Mouse (Mus musculus) kidney, adult 18-20 months (tissue): ENCODE data around the gene Fam189a2.

ENCODE experiments used
- DNase-seq: peaks from one replicate; pipeline ENCODE4 v3.0.0; 2021

The Fam189a2 gene

DNA sequence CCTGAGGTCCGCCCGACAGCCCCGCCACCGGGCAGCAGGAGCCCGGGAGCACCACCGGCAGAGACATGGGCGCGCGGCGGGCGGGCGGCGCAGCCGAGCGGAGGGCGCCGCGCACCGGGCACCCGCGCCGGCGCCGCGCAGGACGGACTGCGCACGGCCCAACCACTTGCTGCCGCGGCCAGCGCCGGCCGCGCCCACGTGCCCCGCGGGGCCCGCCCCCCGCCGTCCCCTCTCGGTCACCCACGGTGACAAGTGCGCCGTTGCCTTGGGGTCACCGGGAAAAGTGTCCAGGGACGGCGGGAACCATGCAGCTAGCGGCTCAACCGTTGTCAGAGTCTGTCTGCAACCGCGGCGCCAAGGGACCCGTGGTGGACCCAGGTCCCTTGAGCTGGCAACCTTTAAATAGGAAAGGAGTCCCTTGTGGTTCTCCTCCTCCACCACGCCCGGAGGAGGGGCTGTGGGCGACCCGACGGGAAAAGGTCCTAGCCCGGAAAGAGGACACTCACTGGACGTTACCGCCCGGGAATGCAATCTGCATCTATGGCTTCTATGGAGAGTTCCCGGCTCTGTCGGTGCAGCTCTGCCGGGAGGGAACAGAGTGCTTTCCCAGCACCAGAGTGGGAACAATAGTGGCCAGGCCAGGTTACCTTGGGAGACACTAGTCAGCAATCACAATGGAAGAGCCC is at the start of gene Fam189a2:
Gene Fam189a2, minus strand, starts transcription at position 149 of the 686 bp plus-strand sequence.
- DNase-seq = peak; percentile 52

DNA sequence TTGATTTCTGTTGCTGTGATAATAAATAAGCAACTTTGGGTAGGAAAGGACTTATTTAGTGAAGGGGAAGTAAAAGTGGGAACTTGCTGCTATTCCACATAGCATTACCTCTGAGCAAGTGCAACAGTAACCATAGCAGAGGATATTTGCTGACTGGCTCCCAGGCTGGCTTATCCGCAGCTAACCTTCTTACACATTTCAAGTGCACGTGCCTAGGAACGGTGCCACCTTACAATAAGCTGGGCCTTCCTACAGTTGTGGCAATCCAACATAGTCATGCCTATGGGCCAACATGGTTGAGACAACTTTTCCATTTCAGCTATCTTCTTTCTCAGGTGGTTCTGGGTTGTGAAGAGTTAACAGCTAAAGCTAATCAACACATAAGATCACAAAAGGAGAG is 46.8 kb upstream of the Fam189a2 start:
- no peak for DNase-seq

DNA sequence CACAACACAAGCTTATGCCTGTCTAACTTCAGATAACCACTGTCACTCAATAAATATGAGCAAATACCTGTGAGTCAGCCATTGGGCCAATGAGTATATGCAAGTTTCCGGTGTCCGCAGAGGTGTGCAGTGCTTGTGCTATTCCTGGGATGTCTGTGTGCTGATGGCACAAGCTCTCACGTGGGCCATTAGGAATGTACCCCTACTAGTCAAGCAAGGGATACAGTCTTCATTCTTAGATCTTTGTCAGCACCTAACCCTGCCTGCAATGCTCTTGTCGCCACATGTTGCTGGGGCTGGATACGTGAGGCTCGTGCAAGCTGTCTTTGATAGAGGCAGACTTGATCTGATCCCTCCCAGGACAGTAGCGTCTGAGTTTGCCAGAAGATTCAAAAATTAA is 45.7 kb upstream of the Fam189a2 start:
- no peak for DNase-seq

DNA sequence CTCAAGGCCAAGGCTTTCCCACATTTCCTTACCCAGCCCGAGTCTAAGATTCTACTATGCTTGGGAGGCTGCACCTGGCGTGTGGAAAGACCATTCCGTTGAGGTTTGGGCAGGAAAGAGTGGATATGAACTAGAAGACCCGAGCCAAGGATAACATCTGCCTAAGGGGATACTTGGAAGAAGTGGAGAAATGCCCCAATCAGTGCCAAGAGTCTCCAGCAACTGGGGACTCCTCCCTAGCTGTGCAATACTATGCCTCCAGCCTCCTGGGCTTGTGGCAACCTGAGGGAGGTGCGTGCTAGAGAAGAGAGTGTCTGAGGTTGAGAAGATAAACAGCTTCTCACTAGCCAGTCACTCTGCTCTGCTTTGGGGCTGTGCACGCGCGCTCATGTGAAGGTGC is 45.1 kb upstream of the Fam189a2 start:
- DNase-seq = no peak

DNA sequence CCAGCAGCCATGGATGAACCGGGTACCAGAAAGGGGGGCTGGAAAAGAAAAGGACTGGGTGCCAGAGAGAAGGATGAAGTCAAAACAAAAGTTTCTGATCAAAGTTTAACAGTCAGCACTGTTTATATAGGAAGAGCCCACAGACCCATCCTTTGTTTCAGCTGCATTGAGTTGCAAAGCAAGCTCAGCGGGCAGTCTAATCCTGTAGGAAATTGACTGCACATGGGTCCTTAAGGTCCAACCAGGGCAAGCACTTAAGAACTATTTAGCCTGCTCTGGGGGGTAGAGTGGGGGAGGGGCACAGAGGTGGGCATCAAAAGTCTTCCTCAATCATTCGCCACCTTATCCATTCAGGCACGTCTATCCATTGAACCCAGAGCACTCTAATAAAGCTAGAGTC is 42.3 kb upstream of the Fam189a2 start:
- DNase-seq = no peak

DNA sequence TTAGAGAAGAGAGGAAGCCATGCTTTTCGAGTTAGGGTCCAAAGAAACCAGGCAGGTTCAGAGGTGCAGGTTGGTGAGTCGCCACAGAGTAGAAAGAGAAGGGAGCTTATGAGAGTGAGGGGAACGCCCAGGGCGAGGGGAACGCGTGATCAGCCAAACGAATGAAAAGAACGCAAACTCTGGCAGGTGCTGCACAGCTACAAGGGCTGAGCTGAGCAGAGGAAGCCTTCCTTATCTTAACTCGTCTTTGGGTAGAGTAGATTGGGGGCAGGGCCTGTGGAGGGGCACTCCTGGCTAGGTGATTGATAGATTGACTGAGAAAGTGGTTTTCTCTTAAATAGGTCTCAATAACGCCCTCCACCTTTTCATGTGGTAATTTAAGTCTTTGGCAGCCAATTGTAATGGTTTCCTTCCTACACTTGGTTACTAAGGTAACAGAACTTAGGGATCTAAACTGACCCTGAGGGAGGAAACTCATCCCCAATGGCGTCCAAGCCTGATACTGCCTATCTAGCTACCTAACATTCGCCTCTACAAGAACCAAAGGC is 33.6 kb upstream of the Fam189a2 start:
- no peak for DNase-seq

DNA sequence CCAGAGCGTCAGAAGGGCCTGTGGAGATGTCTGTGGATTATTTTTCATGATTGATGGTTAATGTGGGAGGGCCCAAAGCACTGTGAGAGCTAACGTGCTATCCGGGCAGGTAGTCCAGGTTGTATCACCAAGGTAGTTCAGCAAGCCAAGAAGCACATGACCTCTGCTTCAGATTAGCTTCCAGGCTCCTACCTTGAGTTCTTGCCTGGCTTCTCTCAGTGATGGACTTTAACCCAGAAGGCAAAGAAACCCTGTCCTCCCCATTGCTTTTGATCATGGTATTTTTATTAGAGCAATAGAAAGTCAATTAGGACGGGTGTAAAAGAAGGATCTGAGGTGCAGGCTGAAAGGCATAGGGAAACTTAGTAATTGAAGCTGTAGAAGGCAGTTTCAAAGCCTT is 32.8 kb upstream of the Fam189a2 start:
- no peak for DNase-seq

DNA sequence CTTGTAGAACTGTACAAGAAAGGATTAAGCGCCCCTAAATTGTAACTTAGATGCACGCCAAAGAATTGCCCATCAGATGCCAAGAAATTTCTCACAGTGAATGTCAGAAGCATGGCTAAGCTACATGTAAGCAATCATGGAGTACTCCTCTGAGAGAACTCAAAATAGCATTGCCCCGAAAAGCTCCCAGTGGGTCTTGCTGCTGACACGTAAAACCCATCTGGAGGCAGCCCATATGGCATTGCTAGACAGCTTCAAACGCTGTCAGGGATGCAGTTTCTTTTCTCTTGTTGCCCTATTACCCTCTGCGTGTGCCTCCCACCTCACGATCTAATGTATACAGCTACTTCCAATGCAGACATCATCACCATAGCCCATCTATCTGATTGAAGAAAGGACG is 28.0 kb upstream of the Fam189a2 start:
- DNase-seq = no peak

DNA sequence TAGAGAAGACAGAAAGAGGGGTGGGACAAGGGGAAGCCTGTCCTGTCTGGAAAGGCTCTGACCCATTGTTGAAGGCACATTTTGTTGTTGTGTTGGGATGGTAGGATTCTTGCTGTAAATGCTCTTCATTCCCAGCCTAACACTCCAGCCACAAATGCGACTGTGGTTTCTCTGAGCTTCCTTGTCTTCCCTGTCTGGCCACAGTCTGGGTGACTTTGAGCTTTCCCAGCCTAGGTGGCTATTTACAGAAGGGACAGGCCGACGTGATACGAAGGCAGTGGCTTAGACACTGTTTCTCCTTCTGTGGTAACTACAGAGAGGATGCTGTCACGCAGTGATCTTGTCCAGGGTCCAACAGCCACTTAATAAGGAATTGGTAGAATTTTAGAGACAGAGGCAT is 27.2 kb upstream of the Fam189a2 start:
- no peak for DNase-seq

DNA sequence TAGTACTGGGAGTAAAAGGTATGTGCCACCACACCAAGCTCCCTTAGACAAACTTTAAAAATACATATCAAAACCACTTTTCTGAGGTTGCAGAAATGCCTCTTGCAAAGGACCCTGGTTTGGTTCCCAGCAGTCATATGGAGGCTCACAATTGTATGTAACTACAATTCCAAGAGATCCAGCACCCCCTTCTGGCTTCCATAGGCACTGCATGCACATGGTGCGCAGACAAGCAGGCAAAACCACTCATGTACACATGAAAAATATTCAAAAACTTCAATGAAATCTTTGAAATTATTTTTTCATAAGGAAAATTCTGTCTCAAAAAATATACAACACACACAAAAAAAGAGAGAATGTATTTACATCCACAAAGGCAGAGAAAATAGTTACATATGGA is 26.1 kb upstream of the Fam189a2 start:
- DNase-seq = no peak

DNA sequence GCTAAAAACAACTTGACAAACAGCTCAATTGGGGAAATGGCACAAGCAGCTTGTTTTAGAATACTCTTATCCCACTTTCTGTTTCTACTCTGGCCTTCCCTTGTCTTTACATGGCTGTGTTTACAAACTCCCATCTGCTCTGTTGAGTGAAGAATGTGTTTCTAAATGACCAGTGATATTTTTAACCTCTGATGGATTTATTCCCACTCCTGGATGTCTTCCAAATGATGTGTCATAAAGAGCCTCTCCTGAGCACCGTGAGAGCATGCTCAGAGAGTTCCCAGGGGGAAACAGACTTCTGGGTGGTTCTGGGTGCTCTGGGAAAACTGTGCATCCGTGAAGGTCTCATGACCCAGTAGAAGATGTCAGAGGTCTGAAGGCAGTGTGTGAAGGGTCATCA is 24.1 kb upstream of the Fam189a2 start:
- no peak for DNase-seq

DNA sequence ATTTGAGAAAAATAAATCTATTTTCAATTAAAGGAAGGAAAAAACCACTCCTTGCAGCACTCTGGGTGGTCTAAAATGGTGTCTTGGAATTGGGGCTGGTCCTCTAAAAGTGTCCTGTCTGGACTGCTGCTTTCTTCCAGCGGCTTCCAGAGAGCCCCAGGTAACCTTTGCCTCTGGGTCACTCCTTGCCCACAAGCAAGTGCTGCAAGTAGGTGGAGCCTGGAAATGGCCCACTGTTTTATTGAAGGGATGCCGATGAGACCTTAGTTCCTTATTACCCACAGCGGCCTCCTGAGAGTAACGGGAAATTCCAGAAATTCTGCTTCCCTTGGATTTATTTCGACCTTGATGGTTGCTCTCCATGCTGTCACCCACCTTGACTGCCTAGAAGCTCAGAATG is 23.4 kb upstream of the Fam189a2 start:
- peak; percentile 7 for DNase-seq

DNA sequence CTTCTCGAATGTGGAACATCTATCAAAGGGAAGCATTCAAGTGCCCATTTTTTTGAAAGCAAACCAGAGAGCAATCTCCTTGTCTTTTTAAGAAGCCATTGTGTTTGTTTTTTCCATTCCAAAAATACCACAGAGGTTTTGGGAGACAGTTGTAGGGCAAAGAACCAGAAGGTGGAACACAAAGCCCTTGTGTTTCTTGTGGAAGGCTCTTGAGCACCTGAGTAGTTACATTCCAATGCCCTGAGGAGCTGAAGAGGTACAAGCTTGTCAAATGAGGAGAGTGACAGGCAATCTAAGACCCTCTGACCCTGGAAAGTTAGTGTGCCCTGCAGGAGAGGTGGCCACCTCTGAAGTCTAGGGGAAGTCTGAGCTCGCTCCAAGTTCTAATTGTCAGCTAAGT is 19.7 kb upstream of the Fam189a2 start:
- no peak for DNase-seq

DNA sequence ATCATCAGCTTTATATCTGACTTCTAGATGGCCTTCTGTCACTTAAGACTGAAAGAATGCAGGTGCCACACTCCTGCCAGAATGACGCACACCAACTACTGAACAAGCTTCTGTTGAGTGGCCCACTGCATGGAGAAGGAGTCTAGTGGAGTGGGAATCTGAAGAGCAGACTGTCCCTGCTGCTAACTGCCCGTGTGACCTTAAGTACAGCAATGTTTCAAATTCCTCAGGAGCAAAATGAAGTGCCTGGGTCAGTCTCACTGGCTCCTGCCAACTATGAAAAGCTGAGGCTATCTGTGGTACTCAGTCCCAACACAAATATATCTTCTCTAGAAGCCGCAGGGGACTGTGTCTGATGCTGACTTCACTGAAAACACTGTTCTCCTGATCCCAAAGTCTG is 18.5 kb upstream of the Fam189a2 start:
- no peak for DNase-seq

DNA sequence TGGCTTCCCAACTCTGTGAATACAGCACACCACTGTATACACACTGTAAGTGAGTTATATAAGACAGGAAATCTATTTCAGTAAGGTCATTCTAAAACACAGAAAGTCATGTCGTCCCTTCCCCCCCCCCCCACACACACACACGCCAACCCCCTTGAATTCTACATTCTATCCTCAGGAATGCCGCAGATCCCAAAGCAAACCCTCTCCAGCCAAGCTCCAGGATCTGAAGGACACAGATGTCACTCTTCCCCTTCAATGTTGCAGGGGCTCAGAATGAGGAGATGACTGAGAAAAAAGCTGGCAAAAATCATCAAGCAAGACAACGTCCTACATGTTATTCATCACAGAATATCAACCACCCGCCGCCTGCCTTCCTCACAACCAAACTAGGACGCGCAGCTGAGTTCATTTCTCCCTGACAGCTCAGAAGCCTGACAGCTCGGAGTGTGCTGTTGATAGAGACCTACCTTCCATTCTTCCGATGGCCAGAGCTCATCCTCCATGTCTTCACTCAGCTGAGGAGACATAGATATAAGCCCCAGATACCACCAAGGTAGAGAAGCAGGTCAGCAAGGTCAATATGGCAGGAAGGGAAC is 15.7 kb upstream of the Fam189a2 start:
- DNase-seq = no peak

DNA sequence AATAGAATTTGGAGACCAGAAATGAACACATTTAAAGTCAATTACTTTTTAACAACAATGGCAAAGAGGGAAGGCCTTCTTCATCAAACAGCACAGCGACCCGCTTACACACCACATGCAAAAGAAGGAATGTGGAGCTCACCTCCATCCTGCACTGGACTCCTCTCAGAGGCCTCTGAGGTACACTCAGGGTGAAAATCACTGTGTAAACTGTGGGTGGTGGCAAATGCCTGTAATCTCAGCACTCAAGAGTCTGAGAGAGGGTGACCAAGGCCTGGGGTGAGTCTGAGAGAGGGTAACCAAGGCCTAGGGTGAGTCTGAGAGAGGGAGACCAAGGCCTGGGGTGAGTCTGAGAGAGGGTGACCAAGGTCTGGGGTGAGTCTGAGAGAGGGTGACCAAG is 11.6 kb upstream of the Fam189a2 start:
- no peak for DNase-seq

DNA sequence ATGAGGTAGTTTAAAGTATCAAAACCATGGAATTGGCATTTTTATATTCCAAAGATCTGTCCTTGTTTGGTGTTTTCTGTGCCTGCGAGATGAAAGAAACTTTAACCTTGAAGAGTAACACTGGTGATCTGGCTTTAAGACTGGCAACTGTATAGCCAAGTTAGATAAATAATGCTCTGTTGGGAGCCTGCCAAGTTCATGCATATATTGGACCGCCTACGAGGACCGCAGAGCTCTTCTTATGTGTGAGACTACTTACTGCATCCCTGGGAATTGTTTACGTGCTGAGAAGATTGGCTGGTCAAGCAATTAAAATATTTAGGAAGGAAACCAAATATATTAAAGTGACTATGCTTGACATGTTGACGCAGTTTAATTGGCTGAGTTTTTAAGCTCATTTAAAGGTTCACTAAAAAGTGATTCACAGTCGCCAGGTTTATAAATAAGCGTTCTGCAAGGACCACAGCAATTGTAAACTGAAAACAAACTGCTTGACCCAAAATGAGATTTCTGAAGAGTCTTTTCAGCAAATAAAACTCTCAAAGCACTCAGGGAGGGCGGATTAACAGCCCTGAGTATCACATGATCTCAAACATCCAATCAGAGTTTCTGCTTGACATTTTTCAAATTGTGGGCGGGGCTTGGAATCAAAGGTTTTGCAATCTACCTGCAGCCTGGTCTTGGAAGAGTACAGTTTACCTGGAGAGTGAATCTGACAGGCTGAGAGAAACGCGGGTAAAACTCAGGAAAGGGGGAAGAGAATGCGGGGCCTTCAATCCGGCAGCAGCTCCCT is 8.4 kb upstream of the Fam189a2 start:
- DNase-seq = no peak

DNA sequence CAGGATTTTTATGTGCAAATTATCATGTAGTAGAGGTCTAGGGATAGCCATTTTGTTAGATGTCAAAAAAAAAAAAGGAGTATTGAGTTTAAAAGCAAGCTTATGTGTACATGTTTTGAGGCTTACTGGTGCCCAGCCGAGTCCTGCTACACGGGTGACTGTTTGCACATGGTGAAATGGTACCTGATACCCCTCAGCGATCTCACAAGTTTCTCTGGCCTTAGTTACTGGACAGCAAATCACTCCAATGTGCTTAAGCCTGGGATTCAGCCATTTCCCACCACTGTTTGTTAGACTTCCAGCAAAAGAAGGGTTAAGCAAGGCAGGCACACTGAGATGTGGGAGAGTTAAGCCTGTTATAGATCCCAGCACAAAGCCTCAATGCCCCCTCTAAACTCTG is 3.5 kb upstream of the Fam189a2 start:
- no peak for DNase-seq

DNA sequence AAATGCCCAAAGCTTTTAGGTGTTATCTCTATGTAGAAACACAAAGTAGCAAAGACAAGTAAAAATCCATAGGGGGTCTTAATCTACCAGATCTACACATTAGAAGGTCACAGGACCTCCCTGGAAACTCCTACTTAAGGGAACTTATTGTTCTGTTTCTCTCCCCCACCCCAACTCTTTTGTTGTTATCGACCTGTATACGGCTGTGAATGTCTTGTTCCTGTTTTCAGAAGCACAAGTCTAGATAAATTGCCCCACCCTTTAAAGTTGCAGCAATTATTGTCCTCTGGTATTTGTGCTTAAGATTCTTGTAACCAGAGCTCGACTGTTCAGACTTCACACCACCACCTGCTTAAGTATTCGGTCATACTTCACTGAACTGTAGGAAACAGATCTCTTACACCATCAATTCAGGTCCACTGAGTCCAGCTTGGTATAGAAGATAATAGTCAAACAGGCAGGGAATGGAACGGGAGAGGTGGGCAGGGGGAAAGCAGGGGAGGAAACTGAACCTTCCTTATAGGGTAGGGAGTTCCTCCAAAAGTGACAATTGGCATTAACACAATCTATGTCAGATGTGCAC is 1.9 kb upstream of the Fam189a2 start:
- DNase-seq = no peak

DNA sequence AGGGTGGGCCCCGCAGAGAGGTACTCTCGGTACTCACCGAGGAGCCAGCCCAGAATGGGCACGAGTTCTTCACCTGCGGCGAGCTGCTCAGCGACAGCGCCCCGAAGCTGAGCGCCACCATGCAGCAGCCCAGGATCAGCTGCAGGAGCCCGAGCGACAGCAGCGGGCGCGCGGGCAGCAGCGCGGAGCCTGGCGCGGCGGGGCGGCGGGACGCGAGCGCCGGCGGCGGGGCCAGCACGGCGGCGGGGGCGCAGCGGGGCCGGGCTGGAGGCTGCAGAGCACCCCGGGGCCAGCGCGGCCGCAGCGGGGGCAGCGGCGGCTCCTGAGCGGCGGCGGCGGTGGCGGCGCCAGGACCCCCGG is 328 bp downstream of the Fam189a2 start:
- DNase-seq = peak; percentile 29

DNA sequence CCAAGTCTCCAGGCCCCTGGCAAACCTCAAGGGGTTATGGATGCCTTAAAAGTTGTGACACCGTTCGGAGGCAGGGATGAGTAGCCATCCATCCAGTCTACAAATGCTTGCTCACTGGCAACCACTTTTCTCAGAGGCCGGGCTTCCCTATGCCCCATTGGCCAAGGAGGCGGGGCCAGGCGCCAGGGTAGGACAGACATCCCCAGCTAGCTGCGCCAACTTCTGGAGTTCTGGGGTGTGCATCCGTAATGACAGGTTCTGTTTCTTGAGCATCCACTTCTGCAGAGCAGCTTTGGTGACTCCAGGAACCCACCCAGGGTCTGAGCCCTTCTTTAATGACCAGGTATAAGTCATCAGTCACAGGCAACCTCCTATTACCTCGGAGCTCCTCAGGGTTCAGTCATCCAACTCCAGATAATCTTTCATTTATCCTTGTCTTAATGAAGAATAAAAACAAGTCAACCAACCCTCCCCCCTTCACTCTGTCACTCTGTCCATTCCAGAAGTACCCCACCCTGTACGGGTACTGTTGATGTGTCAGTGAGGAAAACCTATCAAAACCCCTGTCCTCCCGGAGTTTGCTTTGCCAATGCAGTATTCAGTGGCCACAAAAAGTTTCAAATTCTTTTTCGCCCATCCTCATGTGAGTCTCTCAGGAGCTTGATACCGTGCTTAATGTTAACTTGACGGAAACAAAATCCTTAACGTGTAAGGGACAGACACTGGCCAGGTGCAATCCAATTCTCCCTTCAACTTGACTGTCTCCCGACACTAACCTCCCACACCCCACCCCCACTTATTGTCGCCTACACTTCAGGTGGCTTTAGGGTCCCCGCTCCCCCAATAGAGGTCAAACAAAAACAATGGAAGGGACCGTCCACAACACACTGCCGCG is 956 bp downstream of the Fam189a2 start:
- DNase-seq = peak; percentile 64

DNA sequence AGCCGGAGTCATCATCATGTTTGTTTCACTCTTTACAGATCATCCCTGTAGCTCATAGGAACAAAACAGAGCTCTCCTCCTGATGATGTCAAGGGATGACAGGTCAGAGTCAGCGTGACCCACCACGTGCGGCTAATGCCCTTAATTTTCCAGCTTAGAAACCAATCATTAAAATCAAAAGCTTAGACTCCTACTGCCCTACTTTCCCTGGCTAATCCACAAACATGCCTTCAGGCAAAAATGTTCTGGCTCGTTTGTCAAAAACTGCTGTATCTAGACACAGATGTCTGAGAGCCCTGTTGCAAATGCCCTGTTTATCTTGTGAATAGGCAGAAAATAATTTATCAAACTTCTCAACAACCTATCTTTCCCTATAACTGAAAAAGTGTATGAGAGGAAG is 4.9 kb downstream of the Fam189a2 start:
- DNase-seq = no peak

DNA sequence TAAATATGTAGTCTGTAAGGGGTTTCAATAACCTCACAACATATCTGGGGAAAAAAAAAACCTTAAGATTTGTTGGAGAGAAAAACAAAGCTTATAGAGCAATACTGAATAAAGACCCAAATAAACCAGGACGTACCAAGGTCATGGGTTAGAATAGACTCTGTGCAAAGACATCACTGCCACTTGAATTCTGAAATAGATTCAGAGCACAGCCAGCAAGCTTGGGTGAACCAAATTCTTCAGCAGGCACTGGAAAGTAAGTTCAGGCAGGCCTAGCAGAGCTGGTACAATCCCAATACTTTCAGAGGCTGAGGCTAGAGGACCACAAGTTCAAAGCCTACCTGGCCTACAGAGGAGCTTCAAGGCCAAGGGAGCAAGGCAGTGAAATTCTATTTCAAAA is 6.2 kb downstream of the Fam189a2 start:
- DNase-seq = no peak
